Mouse (Mus musculus) lung, embryonic 14.5 days (tissue): ENCODE results near the gene Xrn1. TPM values are rescaled to one million over a fixed set of nuclear protein-coding genes. Genes with fewer than 3 reads are reported as not detected.

ENCODE experiments used
- ATAC-seq: fragments of 200-750 bp; cut with Nextera tagmentation; 2 replicates; pipeline ENCODE4 v1.8.0; 2017; ENCODE audit warnings: mild to moderate bottlenecking, moderate TSS enrichment, moderate library complexity; ENCODE audit not compliant: insufficient read depth
- DNase-seq: peaks from one replicate; pipeline ENCODE4 v3.0.0-alpha.2; 2015
- H3K27ac ChIP-seq: fragments of 300-500 bp; sonication (generic); 2 replicates; pipeline ENCODE4 v1.5.1; 2014; ENCODE audit warnings: low read depth, mild to moderate bottlenecking, moderate library complexity
- H3K27me3 ChIP-seq: fragments of 300-500 bp; sonication (generic); 2 replicates; pipeline ENCODE4 v1.6.1; 2014; ENCODE audit warnings: low read length, control low read depth; ENCODE audit not compliant: insufficient read depth
- H3K36me3 ChIP-seq: fragments of 300-500 bp; sonication (generic); 2 replicates; pipeline ENCODE4 v1.6.1; 2014; ENCODE audit warnings: control low read depth; ENCODE audit not compliant: insufficient read depth
- H3K4me1 ChIP-seq: fragments of 300-500 bp; sonication (generic); 2 replicates; pipeline ENCODE4 v1.6.1; 2014; ENCODE audit warnings: antibody characterized with exemption, control low read depth; ENCODE audit not compliant: insufficient read depth
- H3K4me2 ChIP-seq: fragments of 300-500 bp; sonication (generic); 2 replicates; pipeline ENCODE4 v1.6.1; 2014; ENCODE audit warnings: mild to moderate bottlenecking
- H3K4me3 ChIP-seq: fragments of 300-500 bp; sonication (generic); 2 replicates; pipeline ENCODE4 v1.5.1; 2014; ENCODE audit warnings: low read depth, low read length
- H3K9ac ChIP-seq: fragments of 300-500 bp; sonication (generic); 2 replicates; pipeline ENCODE4 v1.6.1; 2014
- H3K9me3 ChIP-seq: fragments of 300-500 bp; sonication (generic); 2 replicates; pipeline ENCODE4 v1.6.1; 2016; ENCODE audit warnings: low read depth, low read length, control low read depth
- CTCF ChIP-seq: IDR thresholded peaks from 2 replicates; pipeline ENCODE4 v1.5.1; 2016; ENCODE audit warnings: antibody characterized with exemption, low read depth
- WGBS: fragments of 180-500 bp; shearing (Covaris S2); extraction: QIAGEN DNeasy Blood & Tissue Kit; methylation state at CpG from one replicate; pipeline ENCODE4 v1.1.7; 2014; 5-methylcytosine and 5-hydroxymethylcytosine counted together
- polyA plus RNA-seq: library from polyadenylated mRNA; unstranded; fragments of >200 nt; fragmentation: Nextera tagmentation; extraction: Ambion mirVana; gene quantifications from 2 replicates; pipeline ENCODE4 v1.2.1, GENCODE M21; 2014

Xrn1 gene
- polyA plus RNA-seq, 1 experiment from 2014 or later: 21.1 TPM

- Histone ChIP-seq H3K36me3 (peaks cover 11% of the 10 kb centered on the region; the same call in 1 of the 2 replicates), H3K4me2 (no peak overlapping the region), H3K27ac (no peak overlapping the region), H3K4me1 (no peaks in the 10 kb centered on the region), H3K4me3 (no peak overlapping the region), H3K9ac (no peak overlapping the region), H3K27me3 (no peaks in the 10 kb centered on the region), H3K9me3 (no peaks in the 10 kb centered on the region)
- ATAC-seq: no peak
- WGBS: 90% methylated on average over 6 of the region's 6 CpGs
- no peak for DNase-seq
- TF ChIP-seq CTCF: no peak
Measured at GRCm38 (mm10) chr9:95959246-95959645, 4.7 kb downstream of the Xrn1 start.

GRCm38 (mm10) chr9:95959732-95960428 lies 5.3 kb downstream of the Xrn1 start:
- Histone ChIP-seq H3K4me1 (no peaks in the 10 kb centered on the region), H3K36me3 (peaks cover 13% of the 10 kb centered on the region; the same call in 1 of the 2 replicates), H3K4me3 (no peak overlapping the region), H3K27me3 (no peaks in the 10 kb centered on the region), H3K27ac (no peak overlapping the region), H3K9ac (no peak overlapping the region), H3K9me3 (no peaks in the 10 kb centered on the region), H3K4me2 (no peak overlapping the region)
- no peak for TF ChIP-seq CTCF
- 93% methylated on average over 3 of the region's 3 CpGs for WGBS
- DNase-seq: no peak
- no peak for ATAC-seq

- no peaks in the 10 kb centered on the region for H3K27me3 ChIP-seq
- H3K4me2 ChIP-seq: no peak overlapping the region
- DNase-seq (no peak), ATAC-seq (no peak)
- TF ChIP-seq CTCF: no peak
- no peak overlapping the region for H3K27ac ChIP-seq
- H3K4me3 ChIP-seq: no peak overlapping the region
- H3K4me1 ChIP-seq: no peaks in the 10 kb centered on the region
- H3K9ac ChIP-seq: no peak overlapping the region
- H3K36me3 ChIP-seq: peaks cover 17% of the 10 kb centered on the region; the same call in 1 of the 2 replicates
- no peaks in the 10 kb centered on the region for H3K9me3 ChIP-seq
Measured at GRCm38 (mm10) chr9:95961058-95961457, 6.5 kb downstream of the Xrn1 start.

- H3K9ac ChIP-seq: no peak overlapping the region
- 91% methylated on average over 13 of the region's 13 CpGs for WGBS
- H3K27me3 ChIP-seq: no peaks in the 10 kb centered on the region
- H3K4me3 ChIP-seq: no peak overlapping the region
- ATAC-seq (no peak), DNase-seq (no peak)
- H3K36me3 ChIP-seq: peaks cover 30% of the 10 kb centered on the region
- no peaks in the 10 kb centered on the region for H3K4me1 ChIP-seq
- no peak overlapping the region for H3K27ac ChIP-seq
- no peak for TF ChIP-seq CTCF
- no peak overlapping the region for H3K4me2 ChIP-seq
- no peaks in the 10 kb centered on the region for H3K9me3 ChIP-seq
Measured at GRCm38 (mm10) chr9:95964037-95964436, 9.5 kb downstream of the Xrn1 start.

GRCm38 (mm10) chr9:95978279-95978678 lies 23.7 kb downstream of the Xrn1 start:
- no peak overlapping the region for H3K4me2 ChIP-seq

GRCm38 (mm10) chr9:95979896-95980295 lies 25.3 kb downstream of the Xrn1 start:
- Histone ChIP-seq H3K36me3 (peaks cover 75% of the 10 kb centered on the region), H3K27ac (no peak overlapping the region), H3K9ac (no peak overlapping the region), H3K4me1 (no peaks in the 10 kb centered on the region), H3K4me3 (no peak overlapping the region), H3K4me2 (no peak overlapping the region), H3K27me3 (no peaks in the 10 kb centered on the region), H3K9me3 (no peaks in the 10 kb centered on the region)
- DNase-seq (no peak), ATAC-seq (no peak)
- 79% methylated on average over 6 of the region's 6 CpGs for WGBS
- TF ChIP-seq CTCF: no peak

More at GRCm38 (mm10) chr9:95978279-95978678, 23.7 kb downstream of the Xrn1 start:
- H3K36me3 ChIP-seq: peaks cover 73% of the 10 kb centered on the region
- H3K4me3 ChIP-seq: no peak overlapping the region
- no peaks in the 10 kb centered on the region for H3K4me1 ChIP-seq
- no peaks in the 10 kb centered on the region for H3K9me3 ChIP-seq
- no peak overlapping the region for H3K9ac ChIP-seq
- 78% methylated on average over 2 of the region's 2 CpGs for WGBS
- H3K27ac ChIP-seq: no peak overlapping the region
- H3K27me3 ChIP-seq: no peaks in the 10 kb centered on the region
- no peak for TF ChIP-seq CTCF
- DNase-seq (no peak), ATAC-seq (no peak)

GRCm38 (mm10) chr9:95992255-95992654 lies 37.7 kb downstream of the Xrn1 start:
- no peak overlapping the region for H3K27ac ChIP-seq
- ATAC-seq (no peak), DNase-seq (no peak)
- no peaks in the 10 kb centered on the region for H3K4me1 ChIP-seq
- no peak; the same call in 1 of the 2 replicates for TF ChIP-seq CTCF
- H3K4me2 ChIP-seq: no peak overlapping the region
- no peaks in the 10 kb centered on the region for H3K9me3 ChIP-seq
- H3K4me3 ChIP-seq: no peak overlapping the region
- WGBS: 92% methylated on average over 2 of the region's 2 CpGs
- no peak overlapping the region for H3K9ac ChIP-seq
- no peaks in the 10 kb centered on the region for H3K27me3 ChIP-seq
- H3K36me3 ChIP-seq: peaks cover 57% of the 10 kb centered on the region
